Mouse (Mus musculus): Measurements from ENCODE around the gene Pea15a. TPM values are rescaled to one million over a fixed set of nuclear protein-coding genes. Genes with fewer than 3 reads are reported as not detected.
"Not testable (repeated sequence)": the region's sequence is repeated elsewhere in the genome, so short reads cannot be mapped to it uniquely, and the experiment has no call there.

Gene Pea15a
- total RNA-seq (2021): 100 to 1,000 TPM; 409 to 413 TPM

DNA sequence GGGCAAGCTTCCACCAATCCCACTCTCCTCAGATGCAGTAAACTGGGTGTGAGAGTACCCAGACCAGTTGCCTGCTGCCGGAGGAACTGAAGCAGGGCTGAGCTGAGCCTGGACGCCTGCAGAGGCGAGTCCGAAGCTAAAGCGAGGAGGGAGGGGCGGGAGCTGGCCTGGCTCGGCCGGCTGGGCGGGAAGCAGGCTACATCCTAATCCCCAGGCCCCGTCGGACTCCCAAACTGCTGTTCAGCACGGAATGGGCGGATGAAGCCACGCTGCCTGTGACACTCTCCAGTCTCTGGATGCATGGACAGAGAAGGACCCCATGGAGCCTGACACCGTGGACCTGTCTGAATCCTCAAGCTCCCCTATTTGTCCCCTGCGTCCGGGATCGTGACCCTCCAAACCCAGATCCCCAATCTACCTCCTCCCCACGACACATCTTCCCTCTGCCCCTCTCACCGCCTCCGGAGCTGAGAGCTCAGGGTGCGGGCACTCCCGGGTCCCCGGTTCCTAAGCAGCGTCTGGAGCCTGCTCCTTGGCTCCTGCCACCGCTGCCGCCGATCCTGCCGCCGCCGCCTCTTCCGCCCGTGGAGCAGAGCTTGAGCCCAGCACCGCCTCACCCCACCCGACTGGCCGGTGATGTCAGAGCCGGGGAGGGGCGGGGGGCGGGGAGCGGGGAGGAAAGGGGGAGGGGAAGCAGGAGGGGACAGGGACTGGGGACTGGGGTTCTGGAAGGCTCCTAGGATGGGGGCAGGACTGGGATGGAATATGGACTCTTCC, at the start of gene Pea15a:
TSS of gene Pea15a (minus strand) at position 664 of the 777 bp plus-strand sequence.
- intact Hi-C loops (cut with DNase I): loop anchor here (5.0 kb wide), 1 partner anchor 59 kb away; the partner anchor contains the start of gene Dcaf8
- DNase-seq (ENCODE audit: low spot score in 2 of 2): peak; percentile 83 to 88

DNA sequence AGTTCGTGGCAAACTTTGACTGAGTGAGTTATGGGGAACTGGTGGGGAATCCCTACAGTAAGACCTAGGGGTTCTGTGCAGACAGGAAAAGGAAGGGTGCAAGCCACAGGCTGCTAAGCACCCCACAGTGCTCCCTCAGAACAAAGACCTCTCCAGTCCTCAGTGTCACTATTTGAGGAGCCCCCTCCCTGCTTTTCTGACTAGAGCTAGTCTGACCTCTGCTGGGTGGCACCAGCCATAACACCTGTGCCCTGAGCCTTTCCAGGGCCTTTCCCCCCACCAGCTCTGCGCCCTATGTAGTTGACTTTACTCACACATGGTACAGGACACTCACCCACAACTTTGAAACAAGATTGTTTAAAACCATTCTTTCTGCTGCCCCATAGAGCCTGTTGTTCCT, 41.1 kb upstream of the Pea15a start:
- intact Hi-C loops (cut with DNase I): no loop called here
- DNase-seq (ENCODE audit: low spot score in 2 of 2): no peak

GRCm38 (mm10) chr1:172247216-172247615, 40.6 kb upstream of the Pea15a start:
- no peak for DNase-seq (ENCODE audit: low spot score in 2 of 2)
- intact Hi-C loops (cut with DNase I): no loop called here

DNA sequence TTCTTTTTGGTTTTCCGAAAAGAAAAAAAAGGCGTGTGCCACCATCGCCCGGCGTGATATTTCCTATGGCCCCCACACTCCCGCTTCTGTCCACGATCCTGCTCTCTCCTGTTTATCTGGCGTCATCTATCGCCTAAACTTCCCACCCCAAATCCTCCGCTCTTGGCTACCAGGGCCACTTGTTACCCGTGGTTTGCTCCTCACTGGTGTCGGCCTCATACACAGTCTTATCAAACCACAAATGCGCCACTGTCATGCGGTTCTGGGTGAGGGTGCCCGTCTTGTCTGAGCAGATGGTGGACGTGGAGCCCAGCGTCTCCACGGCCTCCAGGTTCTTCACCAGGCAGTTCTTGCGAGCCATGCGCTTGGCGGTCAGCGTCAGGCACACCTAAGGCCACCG, 38.0 kb upstream of the Pea15a start:
- DNase-seq (ENCODE audit: low spot score in 2 of 2): not testable (repeated sequence)

DNA sequence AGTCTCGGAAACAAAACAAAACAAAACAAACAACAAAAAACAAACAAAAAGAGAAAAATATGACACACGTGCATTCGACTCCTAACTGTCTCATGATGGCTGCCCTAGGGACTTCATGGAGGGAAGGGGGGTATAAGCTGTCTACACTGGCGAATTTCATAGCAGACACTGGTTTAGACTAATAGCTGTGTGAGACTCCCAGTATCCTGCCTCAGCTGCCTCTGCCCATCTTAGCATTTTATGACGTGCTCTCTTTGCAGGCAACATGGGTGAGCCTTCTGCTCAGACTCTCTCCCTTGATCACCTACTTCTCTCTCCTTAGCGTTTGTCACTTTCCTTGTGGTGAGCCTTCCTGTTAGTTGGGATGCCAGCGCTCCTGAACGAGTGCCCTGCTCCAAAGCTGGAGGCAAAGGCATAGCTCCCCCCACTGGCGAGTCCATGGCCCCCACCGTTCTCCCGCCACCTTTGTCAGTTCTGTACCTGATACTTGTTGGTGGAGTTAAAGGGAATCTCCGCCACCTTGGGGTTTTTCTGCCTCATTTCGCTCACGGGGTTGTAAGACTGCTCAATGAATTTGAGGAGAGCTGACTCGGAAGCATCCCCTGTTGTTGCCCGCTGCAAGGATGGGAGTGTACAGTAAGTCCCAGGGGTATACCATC, 37.1 kb upstream of the Pea15a start:
- DNase-seq (ENCODE audit: low spot score in 2 of 2): no peak
- intact Hi-C loops (cut with DNase I): no loop called here

More for the DNA sequence above, 38.0 kb upstream of the Pea15a start:
- intact Hi-C loops (cut with DNase I): not testable (repeated sequence)

DNA sequence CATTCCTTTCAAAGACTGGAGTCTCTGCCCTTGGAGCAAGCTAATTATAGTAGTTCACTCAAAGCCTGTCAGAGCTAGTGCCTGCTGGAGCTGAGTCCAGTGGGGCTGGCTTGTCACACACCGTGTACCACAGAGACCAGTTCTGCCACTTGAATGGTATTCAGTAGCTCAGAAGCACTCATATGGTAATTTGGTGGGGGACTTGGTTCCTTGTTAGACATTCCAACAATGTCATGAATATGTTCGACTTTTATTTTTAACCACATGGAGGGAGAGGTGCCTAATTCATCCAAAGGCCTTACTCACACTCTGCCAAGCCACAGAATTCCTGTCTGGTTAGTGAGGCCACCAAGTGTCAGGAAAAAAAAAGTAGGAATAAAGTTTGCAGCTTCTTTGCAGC, 35.8 kb upstream of the Pea15a start:
- intact Hi-C loops (cut with DNase I): no loop called here
- no peak for DNase-seq (ENCODE audit: low spot score in 2 of 2)

GRCm38 (mm10) chr1:172240945-172241708, 34.5 kb upstream of the Pea15a start:
- no peak for DNase-seq (ENCODE audit: low spot score in 2 of 2)
- intact Hi-C loops (cut with DNase I): no loop called here

DNA sequence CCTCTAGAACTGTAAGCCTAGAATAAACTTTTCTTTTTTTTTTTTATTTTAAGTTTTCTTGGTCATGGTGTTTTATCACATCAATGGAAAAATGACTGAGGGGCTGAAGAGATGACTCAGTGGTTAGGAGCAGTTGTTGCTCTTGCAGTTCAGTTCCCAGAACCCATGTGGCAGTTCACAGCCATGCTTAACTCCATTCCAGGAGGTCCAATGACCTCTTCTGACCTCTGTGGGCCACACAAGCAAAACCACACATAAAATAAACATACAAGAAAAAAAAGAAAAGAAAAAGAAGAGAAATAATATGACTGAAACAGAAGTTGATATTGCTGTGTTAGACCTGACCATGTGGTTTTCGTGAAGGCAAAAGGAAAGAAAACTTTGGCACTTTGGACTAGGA, 22.6 kb upstream of the Pea15a start:
- intact Hi-C loops (cut with DNase I): no loop called here
- no peak for DNase-seq (ENCODE audit: low spot score in 2 of 2)

- intact Hi-C loops (cut with DNase I): no loop called here
- no peak for DNase-seq (ENCODE audit: low spot score in 2 of 2)
Measured at GRCm38 (mm10) chr1:172228209-172228608, 21.6 kb upstream of the Pea15a start.

DNA sequence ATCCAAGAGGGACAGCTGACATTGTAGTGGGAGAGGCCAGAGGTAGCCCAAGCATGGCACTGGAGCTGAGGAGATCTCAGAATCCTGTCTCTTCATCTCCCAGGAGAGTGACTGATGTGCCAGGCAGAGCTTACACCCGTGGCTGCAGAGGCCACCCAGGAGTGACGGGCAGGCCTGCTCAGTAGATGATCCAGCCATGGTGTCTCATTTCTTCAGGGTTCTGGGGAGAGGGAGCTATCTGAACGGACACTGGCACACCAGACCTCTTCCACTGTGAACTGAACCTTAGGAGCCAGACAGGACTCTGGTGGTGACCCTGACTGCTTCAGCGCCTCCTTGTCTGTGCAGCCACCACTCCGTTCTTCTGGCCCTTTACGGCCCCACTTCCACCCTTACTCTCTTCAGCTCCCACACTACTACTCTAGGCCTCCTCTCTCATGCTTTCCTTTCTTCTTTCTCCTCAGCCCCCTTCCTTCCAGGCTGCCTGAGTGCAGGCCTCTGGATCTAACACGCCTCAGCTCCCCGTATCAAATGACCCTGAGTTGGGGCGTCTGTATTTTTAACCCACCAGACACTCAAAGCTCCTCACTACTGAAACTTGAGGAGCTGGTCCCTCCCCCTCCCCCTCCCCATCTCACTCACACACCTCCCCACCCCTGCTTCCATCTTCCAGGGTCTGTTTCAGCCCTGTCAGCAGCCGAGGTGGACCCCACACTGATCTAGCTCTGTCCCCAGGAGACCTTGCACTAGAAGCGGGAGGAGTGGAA, 14.9 kb upstream of the Pea15a start:
- DNase-seq (ENCODE audit: low spot score in 2 of 2): no peak
- intact Hi-C loops (cut with DNase I): no loop called here

DNA sequence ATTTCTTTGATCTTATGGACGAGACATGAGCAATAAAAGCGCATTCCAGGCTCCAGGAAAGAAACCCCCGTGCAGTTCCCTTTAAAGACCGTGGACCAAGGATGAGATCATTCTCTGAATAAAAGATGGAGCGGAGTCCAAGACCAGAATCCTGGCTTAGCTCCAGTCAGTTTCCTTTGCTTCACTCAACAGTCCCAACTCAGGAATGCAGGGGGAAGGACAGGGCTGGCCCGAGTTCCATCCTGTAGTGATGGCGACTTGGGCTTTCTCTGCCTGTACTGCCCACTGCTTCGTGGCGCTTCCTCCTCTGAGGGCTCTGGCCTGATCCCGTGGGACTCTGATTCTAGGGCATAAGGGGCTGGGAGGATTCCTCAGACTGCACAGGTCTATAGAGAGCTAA, 13.8 kb upstream of the Pea15a start:
- no peak for DNase-seq (ENCODE audit: low spot score in 2 of 2)
- intact Hi-C loops (cut with DNase I): no loop called here

DNA sequence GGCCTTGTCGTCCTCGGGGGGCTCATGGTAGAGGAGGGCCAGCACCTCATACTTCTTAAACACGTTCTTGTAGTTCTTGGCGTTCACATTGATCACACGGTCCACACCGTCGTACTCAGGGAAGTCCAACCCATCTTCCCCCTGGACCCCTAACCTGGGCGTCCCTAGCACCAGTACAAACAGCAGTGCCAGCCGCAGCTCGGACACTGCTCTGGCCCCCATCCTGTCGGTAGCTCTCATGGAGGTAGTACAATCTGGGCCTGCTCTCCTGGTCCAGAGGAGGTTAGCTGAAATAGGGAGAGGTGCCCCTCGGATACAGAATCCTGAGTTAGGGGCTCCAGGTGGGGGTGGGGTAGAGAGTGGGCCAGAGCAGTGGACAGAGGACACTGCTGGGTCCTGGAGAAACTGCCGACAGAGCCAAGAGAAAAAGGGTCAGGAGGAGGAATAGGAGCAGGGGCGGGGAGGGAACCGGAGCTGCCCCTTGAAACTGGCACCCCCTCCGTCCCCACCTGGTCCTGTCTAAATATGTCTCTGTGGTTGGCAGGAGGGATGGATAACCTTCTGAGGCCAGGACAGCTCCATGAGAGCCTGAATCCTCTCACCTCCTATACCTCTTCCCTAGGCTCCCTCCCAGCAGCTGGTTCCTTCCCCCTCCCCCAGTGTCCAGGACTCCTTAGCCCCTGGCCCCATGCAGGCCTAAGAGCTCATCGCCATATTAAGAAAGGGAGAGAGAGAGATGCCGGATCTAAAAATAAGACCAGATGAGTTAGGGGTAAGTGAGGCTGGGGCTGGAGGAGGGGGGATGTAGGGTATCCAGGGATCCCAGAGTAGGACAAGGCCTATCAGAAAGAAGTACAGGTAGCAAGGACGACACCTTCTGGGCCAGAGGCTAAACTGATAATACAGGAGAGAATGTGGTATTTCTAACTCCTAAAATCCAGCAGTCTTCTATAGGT, 13.1 kb upstream of the Pea15a start, which contains the start of gene Casq1:
TSS of gene Casq1 (minus strand) at position 418 of the 956 bp plus-strand sequence.
- DNase-seq (ENCODE audit: low spot score in 2 of 2): no peak
- intact Hi-C loops (cut with DNase I): loop anchor here (5.0 kb wide), 1 partner anchor 57 kb away; no protein-coding TSS in a partner anchor

DNA sequence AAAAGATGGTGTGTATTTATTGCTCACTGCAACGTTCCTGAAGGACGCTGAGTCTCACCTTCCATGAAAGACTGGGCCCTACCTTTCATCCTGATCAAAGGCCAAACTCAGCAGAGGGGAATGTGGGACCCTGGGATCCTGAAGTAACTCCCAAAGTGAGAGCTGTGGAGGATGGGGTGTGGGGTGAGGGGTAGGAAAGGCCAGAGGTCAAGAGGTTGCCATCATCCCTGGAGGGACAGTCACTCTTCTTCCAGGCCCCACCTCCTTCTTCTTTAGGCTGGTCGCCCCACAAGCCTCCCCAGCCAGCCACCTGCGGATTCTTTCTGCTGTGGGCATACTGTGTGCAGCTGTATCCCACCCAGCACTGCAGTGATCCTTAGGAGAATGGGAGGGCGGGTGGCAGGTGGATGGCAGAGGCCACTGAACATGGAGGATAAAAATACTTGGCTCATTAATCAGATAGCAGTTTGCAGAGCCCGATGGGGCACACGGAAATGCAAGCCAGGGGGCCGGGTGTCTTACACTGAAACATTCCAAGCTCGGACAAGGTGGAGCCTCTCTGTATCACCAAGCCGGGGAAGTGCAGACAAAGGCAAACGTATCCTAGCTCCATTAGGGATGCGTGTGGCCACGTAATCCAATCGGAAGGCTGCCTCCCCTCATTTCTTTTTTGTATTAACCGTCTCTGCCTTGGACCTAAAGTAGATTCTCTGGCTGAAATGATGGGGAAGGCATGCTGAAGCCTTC, 11.7 kb upstream of the Pea15a start:
- intact Hi-C loops (cut with DNase I): loop anchor here (5.0 kb wide), 1 partner anchor 56 kb away; no protein-coding TSS in a partner anchor
- no peak for DNase-seq (ENCODE audit: low spot score in 2 of 2)

GRCm38 (mm10) chr1:172217148-172217547, 10.5 kb upstream of the Pea15a start:
- peak; percentile 91 to 93 for DNase-seq (ENCODE audit: low spot score in 2 of 2)
- intact Hi-C loops (cut with DNase I): loop anchor here (5.0 kb wide), 1 partner anchor 55 kb away; no protein-coding TSS in a partner anchor

DNA sequence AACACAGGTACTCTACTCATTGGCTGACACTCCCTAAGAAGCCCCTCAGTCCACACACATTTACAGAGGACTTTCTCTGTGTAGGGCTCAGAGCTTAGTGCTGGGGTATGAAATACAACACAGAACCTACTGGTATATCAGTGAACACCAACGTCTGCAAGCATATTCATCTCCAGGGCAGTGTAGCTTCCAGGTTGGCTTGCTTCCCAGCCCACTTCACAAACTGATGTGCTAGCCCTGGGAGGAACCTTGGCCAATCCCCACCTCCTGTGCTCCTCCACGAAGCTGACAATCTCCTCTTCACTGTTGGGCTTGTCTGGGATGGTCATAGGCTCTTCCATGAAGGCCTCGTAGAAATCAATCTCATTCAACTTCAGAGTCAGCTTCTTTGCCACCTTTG, 8.1 kb upstream of the Pea15a start:
- no peak for DNase-seq (ENCODE audit: low spot score in 2 of 2)
- intact Hi-C loops (cut with DNase I): loop anchor here (5.0 kb wide), 1 partner anchor 52 kb away; no protein-coding TSS in a partner anchor

- no peak for DNase-seq (ENCODE audit: low spot score in 2 of 2)
- intact Hi-C loops (cut with DNase I): no loop called here
Measured at GRCm38 (mm10) chr1:172213771-172214170, 7.2 kb upstream of the Pea15a start.

DNA sequence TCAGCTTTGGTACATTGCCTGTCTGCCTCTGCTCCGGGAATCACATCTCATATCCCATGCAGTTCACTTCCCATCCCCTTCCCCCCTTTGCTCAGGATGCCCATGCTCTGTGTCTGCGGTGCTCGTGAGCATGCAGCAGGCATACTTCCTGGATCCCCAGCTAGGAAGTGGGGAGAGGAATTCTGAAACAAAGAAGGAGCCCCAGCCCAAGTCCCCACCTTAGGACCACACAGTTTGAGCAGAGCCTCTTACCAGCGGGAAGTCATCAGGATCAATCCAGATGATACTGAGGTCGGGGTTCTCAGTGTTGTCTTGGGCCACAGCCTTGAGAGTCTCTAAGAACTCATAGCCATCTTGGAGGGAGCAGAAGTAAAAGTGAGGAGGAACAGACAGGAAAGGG, 6.2 kb upstream of the Pea15a start:
- DNase-seq (ENCODE audit: low spot score in 2 of 2): no peak
- intact Hi-C loops (cut with DNase I): no loop called here

Measured in left cerebral cortex, postnatal 36 days (tissue).